Mouse (Mus musculus): ENCODE measurements around the gene Fam107b. TPM values are rescaled to one million over a fixed set of nuclear protein-coding genes. Genes with fewer than 3 reads are reported as not detected.

Fam107b gene
- 20.0 and 20.5 TPM in 2 replicates for polyA plus RNA-seq (2015; fragmentation: Nextera tagmentation; extraction: Ambion mirVana)

GRCm38 (mm10) chr2:3570186-3570585, at the start of gene Fam107b:
Gene Fam107b, plus strand, starts transcription at chr2:3570488.
- Histone ChIP-seq H3K36me3 (ENCODE audit: insufficient read depth, low read length) (no peaks in the 10 kb centered on the region), H3K4me3 (ENCODE audit: low read depth, low read length) (no peak within 1 kb of the TSS), H3K4me2 (replicated peaks; ENCODE audit: low read depth, low read length) (no peak within 1 kb of the TSS), H3K9me3 (ENCODE audit: low read length) (no peaks in the 10 kb centered on the region), H3K27ac (ENCODE audit: low read length) (no peak within 1 kb of the TSS), H3K27me3 (replicated peaks; ENCODE audit: insufficient read depth, low read length) (no peaks in the 10 kb centered on the region), H3K4me1 (ENCODE audit: insufficient read depth, low read depth, low read length) (no peaks in the 10 kb centered on the region), H3K9ac (replicated peaks; ENCODE audit: low read depth) (no peak within 1 kb of the TSS)
- 65% methylated on average over 12 of the region's 12 CpGs for WGBS
- no peak for DNase-seq (ENCODE audit: low spot score)
- no peak for ATAC-seq
- TF ChIP-seq EP300 (IDR thresholded peaks at IDR 0.05) (no peak), CTCF (IDR thresholded peaks at IDR 0.05) (no peak)

DNA sequence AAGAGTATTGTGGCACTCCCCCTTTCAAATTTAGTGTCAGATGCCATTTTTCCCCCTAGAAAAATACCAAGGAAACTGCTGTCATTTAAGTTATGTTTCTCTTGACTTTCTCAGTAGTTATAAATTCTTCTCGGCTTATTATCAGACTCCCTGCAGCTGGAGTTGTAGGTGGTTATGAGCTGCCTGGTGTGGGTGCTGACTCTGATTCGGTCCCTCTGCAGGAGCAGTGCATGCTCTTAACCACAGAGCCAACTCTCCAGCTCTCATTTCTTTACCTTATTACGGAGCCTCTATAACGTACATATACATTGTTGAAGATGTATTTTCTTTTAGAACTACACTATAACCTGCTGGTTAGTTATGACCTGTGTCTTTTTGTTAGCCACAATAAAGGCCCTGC, 47.7 kb upstream of the Fam107b start:
- ATAC-seq (no peak), DNase-seq (ENCODE audit: low spot score) (no peak)
- 68% methylated on average over 4 of the region's 4 CpGs for WGBS
- Histone ChIP-seq H3K9ac (replicated peaks; ENCODE audit: low read depth) (no peak overlapping the region), H3K36me3 (ENCODE audit: insufficient read depth, low read length) (no peaks in the 10 kb centered on the region), H3K27me3 (replicated peaks; ENCODE audit: insufficient read depth, low read length) (no peaks in the 10 kb centered on the region), H3K4me1 (ENCODE audit: insufficient read depth, low read depth, low read length) (no peaks in the 10 kb centered on the region), H3K4me2 (replicated peaks; ENCODE audit: low read depth, low read length) (no peak overlapping the region), H3K27ac (ENCODE audit: low read length) (no peak overlapping the region), H3K9me3 (ENCODE audit: low read length) (no peaks in the 10 kb centered on the region), H3K4me3 (ENCODE audit: low read depth, low read length) (no peak overlapping the region)
- TF ChIP-seq EP300 (IDR thresholded peaks at IDR 0.05): no peak
- no peak for TF ChIP-seq CTCF (IDR thresholded peaks at IDR 0.05)

- H3K4me3 ChIP-seq (ENCODE audit: low read depth, low read length): no peak overlapping the region
- no peak for ATAC-seq
- no peaks in the 10 kb centered on the region for H3K4me1 ChIP-seq (ENCODE audit: insufficient read depth, low read depth, low read length)
- H3K9ac ChIP-seq (replicated peaks; ENCODE audit: low read depth): no peak overlapping the region
- H3K36me3 ChIP-seq (ENCODE audit: insufficient read depth, low read length): no peaks in the 10 kb centered on the region
- no peak overlapping the region for H3K27ac ChIP-seq (ENCODE audit: low read length)
- TF ChIP-seq EP300 (IDR thresholded peaks at IDR 0.05) (no peak), CTCF (IDR thresholded peaks at IDR 0.05) (no peak)
- DNase-seq (ENCODE audit: low spot score): no peak
- no peaks in the 10 kb centered on the region for H3K9me3 ChIP-seq (ENCODE audit: low read length)
- H3K27me3 ChIP-seq (replicated peaks; ENCODE audit: insufficient read depth, low read length): no peaks in the 10 kb centered on the region
- 71% methylated on average over 6 of the region's 6 CpGs for WGBS
- H3K4me2 ChIP-seq (replicated peaks; ENCODE audit: low read depth, low read length): no peak overlapping the region
Observed at GRCm38 (mm10) chr2:3526288-3526687, 44.0 kb upstream of the Fam107b start.

DNA sequence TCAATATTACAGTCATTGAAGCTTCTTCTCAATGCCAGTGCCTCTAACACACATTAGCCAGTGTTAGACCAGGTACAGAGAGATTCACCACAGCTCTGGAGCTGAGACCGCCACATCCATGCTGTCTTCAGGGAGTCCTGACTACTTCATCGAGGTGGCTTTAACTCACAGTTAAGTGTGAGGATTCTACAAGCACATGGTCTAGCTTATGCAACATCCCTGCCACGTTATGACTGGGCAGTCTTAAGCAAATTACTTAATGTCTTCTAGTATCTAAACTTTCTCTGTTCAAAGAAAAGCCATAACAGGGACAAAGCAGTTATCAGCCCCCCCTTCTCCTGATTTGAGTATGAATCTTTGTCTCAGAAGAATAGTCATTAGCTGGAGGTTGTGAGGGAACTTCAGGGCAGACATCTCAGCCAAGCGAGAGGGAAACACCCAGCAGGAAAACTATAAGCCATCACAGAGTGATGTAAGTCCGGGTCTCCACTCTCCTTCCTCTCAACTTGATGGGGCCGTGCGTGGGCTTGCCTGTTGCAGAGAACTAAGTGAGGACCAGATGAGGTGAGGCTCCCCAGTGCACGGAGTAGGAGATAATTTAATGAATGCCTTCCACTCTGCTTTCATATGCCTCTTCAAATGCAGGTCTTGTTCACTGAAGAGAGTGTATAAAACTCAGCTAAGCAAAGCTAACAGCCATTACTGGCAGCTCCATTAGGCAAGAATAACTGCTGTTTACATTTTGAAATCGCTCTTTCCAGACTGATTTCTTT, 28.8 kb upstream of the Fam107b start:
- no peaks in the 10 kb centered on the region for H3K36me3 ChIP-seq (ENCODE audit: insufficient read depth, low read length)
- no peak overlapping the region for H3K27ac ChIP-seq (ENCODE audit: low read length)
- H3K27me3 ChIP-seq (replicated peaks; ENCODE audit: insufficient read depth, low read length): no peaks in the 10 kb centered on the region
- DNase-seq (ENCODE audit: low spot score) (no peak), ATAC-seq (no peak)
- no peaks in the 10 kb centered on the region for H3K9me3 ChIP-seq (ENCODE audit: low read length)
- H3K9ac ChIP-seq (replicated peaks; ENCODE audit: low read depth): no peak overlapping the region
- no peak overlapping the region for H3K4me2 ChIP-seq (replicated peaks; ENCODE audit: low read depth, low read length)
- no peaks in the 10 kb centered on the region for H3K4me1 ChIP-seq (ENCODE audit: insufficient read depth, low read depth, low read length)
- H3K4me3 ChIP-seq (ENCODE audit: low read depth, low read length): no peak overlapping the region
- TF ChIP-seq CTCF (IDR thresholded peaks at IDR 0.05) (no peak), EP300 (IDR thresholded peaks at IDR 0.05) (no peak)
- 42% methylated on average over 9 of the region's 9 CpGs for WGBS

DNA sequence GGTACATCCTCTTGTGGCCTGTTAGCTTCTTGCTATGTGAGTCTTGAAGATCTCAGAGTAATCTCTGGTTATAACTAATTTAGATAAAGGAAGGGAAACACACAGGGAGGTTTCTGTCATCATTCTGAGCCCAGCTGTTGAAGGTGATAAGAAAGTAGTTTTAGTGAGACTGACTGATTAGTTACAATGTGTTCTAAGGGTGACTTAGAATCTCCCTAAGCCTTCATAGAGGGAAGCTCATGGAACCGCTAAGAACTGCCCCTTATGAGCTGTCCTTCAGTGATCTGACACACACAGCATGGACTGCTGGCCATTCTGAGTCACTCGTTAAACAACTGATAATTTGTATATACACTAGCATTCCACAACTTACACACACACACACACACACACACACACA, 24.2 kb upstream of the Fam107b start:
- TF ChIP-seq CTCF (IDR thresholded peaks at IDR 0.05) (no peak), EP300 (IDR thresholded peaks at IDR 0.05) (no peak)
- no peaks in the 10 kb centered on the region for H3K9me3 ChIP-seq (ENCODE audit: low read length)
- ATAC-seq (no peak), DNase-seq (ENCODE audit: low spot score) (no peak)
- H3K36me3 ChIP-seq (ENCODE audit: insufficient read depth, low read length): no peaks in the 10 kb centered on the region
- no peak overlapping the region for H3K9ac ChIP-seq (replicated peaks; ENCODE audit: low read depth)
- no peak overlapping the region for H3K4me3 ChIP-seq (ENCODE audit: low read depth, low read length)
- H3K4me1 ChIP-seq (ENCODE audit: insufficient read depth, low read depth, low read length): no peaks in the 10 kb centered on the region
- no peak overlapping the region for H3K27ac ChIP-seq (ENCODE audit: low read length)
- H3K27me3 ChIP-seq (replicated peaks; ENCODE audit: insufficient read depth, low read length): no peaks in the 10 kb centered on the region
- WGBS: 50% methylated on average over 2 of the region's 2 CpGs
- no peak overlapping the region for H3K4me2 ChIP-seq (replicated peaks; ENCODE audit: low read depth, low read length)

DNA sequence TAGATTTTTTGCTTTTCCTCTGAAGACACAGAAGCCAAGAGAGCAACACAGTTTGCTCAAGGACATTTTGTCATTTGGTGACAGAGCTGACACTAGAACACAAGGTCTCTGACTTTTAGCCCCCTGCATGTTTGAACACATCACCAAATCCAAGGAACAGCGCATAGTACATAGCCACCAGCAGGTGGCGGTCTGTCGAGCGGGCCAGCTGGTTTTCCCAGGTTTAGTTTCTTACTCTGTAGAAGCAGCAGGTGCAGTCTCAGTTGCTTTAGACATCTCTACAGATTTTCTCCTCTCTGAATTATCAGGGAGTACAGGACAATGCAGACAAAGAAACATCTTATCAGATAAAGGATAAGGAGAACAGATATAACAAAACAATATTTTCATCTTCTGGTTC, 23.7 kb upstream of the Fam107b start:
- ATAC-seq (no peak), DNase-seq (ENCODE audit: low spot score) (peak; percentile 73)
- Histone ChIP-seq H3K27ac (ENCODE audit: low read length) (no peak overlapping the region), H3K4me3 (ENCODE audit: low read depth, low read length) (no peak overlapping the region), H3K36me3 (ENCODE audit: insufficient read depth, low read length) (no peaks in the 10 kb centered on the region), H3K4me1 (ENCODE audit: insufficient read depth, low read depth, low read length) (no peaks in the 10 kb centered on the region), H3K27me3 (replicated peaks; ENCODE audit: insufficient read depth, low read length) (no peaks in the 10 kb centered on the region), H3K9ac (replicated peaks; ENCODE audit: low read depth) (no peak overlapping the region), H3K4me2 (replicated peaks; ENCODE audit: low read depth, low read length) (no peak overlapping the region), H3K9me3 (ENCODE audit: low read length) (no peaks in the 10 kb centered on the region)
- TF ChIP-seq EP300 (IDR thresholded peaks at IDR 0.05) (no peak), CTCF (IDR thresholded peaks at IDR 0.05) (peak; percentile 89)
- under 1% methylated on average over 4 of the region's 4 CpGs for WGBS

Measured in lung, postnatal 0 days (tissue).